Mouse (Mus musculus) urinary bladder, postnatal 10 days (tissue): Measurements from ENCODE around the gene Necab3.

ENCODE experiments used
- DNase-seq: peaks from one replicate; pipeline ENCODE4 v3.0.0; 2022; ENCODE audit warnings: low spot score

Necab3 gene

GRCm38 (mm10) chr2:154558264-154559039, at the start of gene Necab3:
Necab3 (minus strand) TSS chr2:154558890.
- DNase-seq: no peak

GRCm38 (mm10) chr2:154606965-154607364, 48.3 kb upstream of the Necab3 start:
- DNase-seq: no peak

- no peak for DNase-seq
Measured at GRCm38 (mm10) chr2:154604156-154604555, 45.5 kb upstream of the Necab3 start.

- peak; percentile 99 for DNase-seq
Measured at GRCm38 (mm10) chr2:154603638-154604153, 45.0 kb upstream of the Necab3 start, which contains the start of gene Pxmp4. Pxmp4 (minus strand) TSS chr2:154603708.

GRCm38 (mm10) chr2:154603007-154603637, 44.4 kb upstream of the Necab3 start:
- no peak for DNase-seq

- DNase-seq: no peak
Measured at GRCm38 (mm10) chr2:154601324-154601723, 42.6 kb upstream of the Necab3 start.

- DNase-seq: no peak
Measured at GRCm38 (mm10) chr2:154600586-154600985, 41.9 kb upstream of the Necab3 start.

GRCm38 (mm10) chr2:154597399-154597798, 38.7 kb upstream of the Necab3 start:
- no peak for DNase-seq

GRCm38 (mm10) chr2:154595775-154596174, 37.1 kb upstream of the Necab3 start:
- no peak for DNase-seq

GRCm38 (mm10) chr2:154593025-154593424, 34.3 kb upstream of the Necab3 start:
- DNase-seq: no peak

- no peak for DNase-seq
Measured at GRCm38 (mm10) chr2:154591239-154591638, 32.5 kb upstream of the Necab3 start.

- DNase-seq: no peak
Measured at GRCm38 (mm10) chr2:154589051-154589450, 30.4 kb upstream of the Necab3 start.

- DNase-seq: no peak
Measured at GRCm38 (mm10) chr2:154586405-154586804, 27.7 kb upstream of the Necab3 start.

GRCm38 (mm10) chr2:154584931-154585601, 26.4 kb upstream of the Necab3 start:
- no peak for DNase-seq

- no peak for DNase-seq
Measured at GRCm38 (mm10) chr2:154583906-154584872, 25.5 kb upstream of the Necab3 start.

- DNase-seq: no peak
Measured at GRCm38 (mm10) chr2:154581421-154581820, 22.7 kb upstream of the Necab3 start.

GRCm38 (mm10) chr2:154580586-154580985, 21.9 kb upstream of the Necab3 start:
- DNase-seq: no peak

GRCm38 (mm10) chr2:154577744-154578067, 19.0 kb upstream of the Necab3 start:
- no peak for DNase-seq

GRCm38 (mm10) chr2:154576876-154577743, 18.4 kb upstream of the Necab3 start:
- DNase-seq: no peak

- no peak for DNase-seq
Measured at GRCm38 (mm10) chr2:154574271-154574670, 15.6 kb upstream of the Necab3 start.

- DNase-seq: no peak
Measured at GRCm38 (mm10) chr2:154572996-154573395, 14.3 kb upstream of the Necab3 start.
